Mouse (Mus musculus): ENCODE results near the gene Lin52.

GRCm38 (mm10) chr12:84562558-84562957 is 111.3 kb downstream of the Lin52 start:
- peak; percentile 76 for TF ChIP-seq CTCF (IDR thresholded peaks at IDR 0.05; ENCODE audit: low read depth, low read length)
- no peak for TF ChIP-seq POLR2A (IDR thresholded peaks at IDR 0.05; ENCODE audit: insufficient read depth, low read length)
